Mouse (Mus musculus) forebrain, embryonic 10.5 days (tissue): Measurements from ENCODE around the gene Itgb3bp. TPM values are rescaled to one million over a fixed set of nuclear protein-coding genes. Genes with fewer than 3 reads are reported as not detected.
A peak's percentile ranks its signal among the peaks of the same experiment; 100 is the strongest.

Experiments
- DNase-seq: peaks from one replicate; pipeline ENCODE4 v3.0.0-alpha.2; 2017; ENCODE audit warnings: low spot score; ENCODE audit errors: extremely low spot score
- H3K27ac ChIP-seq: fragments of 300-500 bp; sonication (generic); 2 replicates; pipeline ENCODE4 v1.5.1; 2016; ENCODE audit warnings: mild to moderate bottlenecking
- H3K27me3 ChIP-seq: fragments of 300-500 bp; sonication (generic); 2 replicates; pipeline ENCODE4 v1.6.1; 2016; ENCODE audit warnings: mild to moderate bottlenecking; ENCODE audit not compliant: poor library complexity, severe bottlenecking
- H3K36me3 ChIP-seq: fragments of 300-500 bp; sonication (generic); replicated peaks from 2 replicates; pipeline ENCODE4 v1.6.1; 2016; ENCODE audit warnings: mild to moderate bottlenecking, moderate library complexity
- H3K4me1 ChIP-seq: fragments of 300-500 bp; sonication (generic); 2 replicates; pipeline ENCODE4 v1.6.1; 2016
- H3K4me3 ChIP-seq: fragments of 300-500 bp; sonication (generic); 2 replicates; pipeline ENCODE4 v1.5.1; 2016; ENCODE audit warnings: mild to moderate bottlenecking, moderate library complexity
- H3K9me3 ChIP-seq: fragments of 300-500 bp; sonication (generic); 2 replicates; pipeline ENCODE4 v1.6.1; 2016; ENCODE audit warnings: mild to moderate bottlenecking, moderate library complexity
- WGBS: fragments of 180-500 bp; shearing (Covaris S2); methylation state at CpG from one replicate; pipeline ENCODE4 v1.1.7; 2016; 5-methylcytosine and 5-hydroxymethylcytosine counted together
- polyA plus RNA-seq: library from polyadenylated mRNA; unstranded; fragments of >200 nt; fragmentation: Nextera tagmentation; extraction: Ambion mirVana; gene quantifications from 2 replicates; pipeline ENCODE4 v1.2.1, GENCODE M21; 2016

Gene Itgb3bp
- polyA plus RNA-seq, 1 experiment from 2014 or later, result 58.2 TPM

- Histone ChIP-seq H3K36me3 (no peaks in the 10 kb centered on the region), H3K4me1 (peaks cover 8% of the 10 kb centered on the region), H3K27me3 (no peaks in the 10 kb centered on the region), H3K27ac (no peak overlapping the region), H3K4me3 (no peak overlapping the region), H3K9me3 (no peaks in the 10 kb centered on the region)
- WGBS, result 100% methylated on average over 1 of the region's 1 CpGs
- DNase-seq, result no peak
Measured at GRCm38 (mm10) chr4:99947896-99948295, 18.3 kb upstream of the Itgb3bp start.

- Histone ChIP-seq H3K9me3 (no peaks in the 10 kb centered on the region), H3K36me3 (no peaks in the 10 kb centered on the region), H3K27me3 (no peaks in the 10 kb centered on the region), H3K4me3 (no peak overlapping the region), H3K27ac (no peak overlapping the region), H3K4me1 (peaks cover 8% of the 10 kb centered on the region)
- DNase-seq, result no peak
- WGBS, result 85% methylated on average over 1 of the region's 1 CpGs
Measured at GRCm38 (mm10) chr4:99947192-99947591, 17.6 kb upstream of the Itgb3bp start.

- H3K36me3 ChIP-seq, result no peaks in the 10 kb centered on the region
- no peak overlapping the region for H3K27ac ChIP-seq
- H3K27me3 ChIP-seq, result no peaks in the 10 kb centered on the region
- 86% methylated on average over 2 of the region's 2 CpGs for WGBS
- peaks cover 8% of the 10 kb centered on the region for H3K4me1 ChIP-seq
- no peaks in the 10 kb centered on the region for H3K9me3 ChIP-seq
- no peak overlapping the region for H3K4me3 ChIP-seq
- DNase-seq, result no peak
Measured at GRCm38 (mm10) chr4:99946516-99946915, 16.9 kb upstream of the Itgb3bp start.

- no peak overlapping the region for H3K27ac ChIP-seq
Measured at GRCm38 (mm10) chr4:99945011-99945410, 15.4 kb upstream of the Itgb3bp start.

GRCm38 (mm10) chr4:99944606-99945005 is 15.0 kb upstream of the Itgb3bp start:
- Histone ChIP-seq H3K9me3 (no peaks in the 10 kb centered on the region), H3K36me3 (no peaks in the 10 kb centered on the region), H3K27me3 (no peaks in the 10 kb centered on the region), H3K4me3 (no peak overlapping the region), H3K27ac (no peak overlapping the region), H3K4me1 (peaks cover 8% of the 10 kb centered on the region)
- WGBS, result 82% methylated on average over 2 of the region's 2 CpGs
- DNase-seq, result no peak

More at GRCm38 (mm10) chr4:99945011-99945410, 15.4 kb upstream of the Itgb3bp start:
- WGBS, result 96% methylated on average over 7 of the region's 7 CpGs
- Histone ChIP-seq H3K36me3 (no peaks in the 10 kb centered on the region), H3K4me1 (peaks cover 8% of the 10 kb centered on the region), H3K9me3 (no peaks in the 10 kb centered on the region), H3K27me3 (no peaks in the 10 kb centered on the region), H3K4me3 (no peak overlapping the region)
- DNase-seq, result no peak

- Histone ChIP-seq H3K27me3 (no peaks in the 10 kb centered on the region), H3K4me3 (no peak overlapping the region), H3K27ac (no peak overlapping the region), H3K4me1 (peaks cover 5% of the 10 kb centered on the region), H3K36me3 (0 out of 2 replicates have a peak, but pooled peaks cover 3% of the 10 kb centered on the region), H3K9me3 (no peaks in the 10 kb centered on the region)
- DNase-seq, result no peak
- 89% methylated on average over 10 of the region's 10 CpGs for WGBS
Measured at GRCm38 (mm10) chr4:99941655-99942414, 12.2 kb upstream of the Itgb3bp start.

- Histone ChIP-seq H3K9me3 (no peaks in the 10 kb centered on the region), H3K27ac (no peak overlapping the region), H3K27me3 (no peaks in the 10 kb centered on the region), H3K4me3 (no peak overlapping the region), H3K4me1 (peaks cover 5% of the 10 kb centered on the region), H3K36me3 (peaks cover 9% of the 10 kb centered on the region)
- 85% methylated on average over 16 of the region's 16 CpGs for WGBS
- DNase-seq, result no peak
Measured at GRCm38 (mm10) chr4:99939711-99940505, 10.3 kb upstream of the Itgb3bp start.

- Histone ChIP-seq H3K27ac (no peak overlapping the region), H3K4me1 (peaks cover 8% of the 10 kb centered on the region), H3K27me3 (no peaks in the 10 kb centered on the region), H3K9me3 (no peaks in the 10 kb centered on the region), H3K36me3 (peaks cover 10% of the 10 kb centered on the region), H3K4me3 (no peak overlapping the region)
- 91% methylated on average over 5 of the region's 5 CpGs for WGBS
- DNase-seq, result no peak
Measured at GRCm38 (mm10) chr4:99936278-99936677, 6.7 kb upstream of the Itgb3bp start.

GRCm38 (mm10) chr4:99934859-99935258 is 5.2 kb upstream of the Itgb3bp start:
- H3K27me3 ChIP-seq, result no peaks in the 10 kb centered on the region
- H3K4me3 ChIP-seq, result no peak overlapping the region
- H3K9me3 ChIP-seq, result no peaks in the 10 kb centered on the region
- 92% methylated on average over 7 of the region's 7 CpGs for WGBS
- H3K4me1 ChIP-seq, result peaks cover 22% of the 10 kb centered on the region
- H3K27ac ChIP-seq, result no peak overlapping the region
- H3K36me3 ChIP-seq, result peaks cover 10% of the 10 kb centered on the region
- DNase-seq, result no peak

- peaks cover 7% of the 10 kb centered on the region for H3K36me3 ChIP-seq
- H3K9me3 ChIP-seq, result no peaks in the 10 kb centered on the region
- H3K4me3 ChIP-seq, result no peak overlapping the region
- H3K27me3 ChIP-seq, result no peaks in the 10 kb centered on the region
- WGBS, result 84% methylated on average over 4 of the region's 4 CpGs
- peaks cover 31% of the 10 kb centered on the region for H3K4me1 ChIP-seq
- H3K27ac ChIP-seq, result no peak overlapping the region
- no peak for DNase-seq
Measured at GRCm38 (mm10) chr4:99931807-99932206, 2.2 kb upstream of the Itgb3bp start.

GRCm38 (mm10) chr4:99931240-99931580 is 1.6 kb upstream of the Itgb3bp start:
- H3K27me3 ChIP-seq, result no peaks in the 10 kb centered on the region
- peak overlapping the region; percentile 76 for H3K4me3 ChIP-seq
- no peak for DNase-seq
- H3K36me3 ChIP-seq, result peaks cover 7% of the 10 kb centered on the region; the same call in 1 of the 2 replicates
- H3K9me3 ChIP-seq, result no peaks in the 10 kb centered on the region
- peaks cover 31% of the 10 kb centered on the region for H3K4me1 ChIP-seq
- H3K27ac ChIP-seq, result 0 out of 2 replicates have a peak overlapping the region, but pooled peaks have one; percentile 56
- WGBS, result 67% methylated on average over 11 of the region's 11 CpGs

GRCm38 (mm10) chr4:99930518-99931239 is 1.1 kb upstream of the Itgb3bp start:
- WGBS, result 55% methylated on average over 10 of the region's 10 CpGs
- peak overlapping the region; percentile 56; the same call in 1 of the 2 replicates for H3K27ac ChIP-seq
- peaks cover 7% of the 10 kb centered on the region; the same call in 1 of the 2 replicates for H3K36me3 ChIP-seq
- peaks cover 31% of the 10 kb centered on the region for H3K4me1 ChIP-seq
- H3K9me3 ChIP-seq, result no peaks in the 10 kb centered on the region
- H3K4me3 ChIP-seq, result peak overlapping the region; percentile 76
- no peak for DNase-seq
- H3K27me3 ChIP-seq, result no peaks in the 10 kb centered on the region
